Mouse (Mus musculus) intestine, postnatal 0 days (tissue): ENCODE measurements around the gene Myl7. TPM values are rescaled to one million over a fixed set of nuclear protein-coding genes. Genes with fewer than 3 reads are reported as not detected.
"Not testable (repeated sequence)": the region's sequence is repeated elsewhere in the genome, so short reads cannot be mapped to it uniquely, and the experiment has no call there.

ENCODE experiments used
- ATAC-seq: fragments of 200-750 bp; cut with Nextera tagmentation; 2 replicates; pipeline ENCODE4 v1.8.0; 2017; ENCODE audit warnings: mild to moderate bottlenecking, moderate TSS enrichment, moderate library complexity
- H3K27ac ChIP-seq: fragments of 300-500 bp; sonication (generic); 2 replicates; pipeline ENCODE4 v1.5.1; 2014; ENCODE audit warnings: mild to moderate bottlenecking, low read depth, low read length, moderate library complexity
- H3K27me3 ChIP-seq: fragments of 300-500 bp; sonication (generic); replicated peaks from 2 replicates; pipeline ENCODE4 v1.6.1; 2014; ENCODE audit warnings: low read length, mixed read lengths; ENCODE audit not compliant: control insufficient read depth, insufficient read depth
- H3K36me3 ChIP-seq: fragments of 300-500 bp; sonication (generic); 2 replicates; pipeline ENCODE4 v1.6.1; 2014; ENCODE audit warnings: mild to moderate bottlenecking, moderate library complexity; ENCODE audit not compliant: control insufficient read depth, insufficient read depth
- H3K4me1 ChIP-seq: fragments of 300-500 bp; sonication (generic); replicated peaks from 2 replicates; pipeline ENCODE4 v1.6.1; 2014; ENCODE audit warnings: antibody characterized with exemption, low read length, mixed read lengths; ENCODE audit not compliant: control insufficient read depth, insufficient read depth
- H3K4me2 ChIP-seq: fragments of 300-500 bp; sonication (generic); replicated peaks from 2 replicates; pipeline ENCODE4 v1.6.1; 2014; ENCODE audit warnings: low read depth, mild to moderate bottlenecking, moderate library complexity
- H3K4me3 ChIP-seq: fragments of 300-500 bp; sonication (generic); 2 replicates; pipeline ENCODE4 v1.5.1; 2014; ENCODE audit warnings: low read depth, low read length
- H3K9ac ChIP-seq: fragments of 300-500 bp; sonication (generic); 2 replicates; pipeline ENCODE4 v1.6.1; 2014; ENCODE audit warnings: mild to moderate bottlenecking, low read depth, low read length
- H3K9me3 ChIP-seq: fragments of 300-500 bp; sonication (generic); 2 replicates; pipeline ENCODE4 v1.6.1; 2016; ENCODE audit warnings: mixed run types; ENCODE audit not compliant: control insufficient read depth
- CTCF ChIP-seq: sonication (generic); IDR thresholded peaks from 2 replicates; pipeline ENCODE4 v1.5.1; 2016; ENCODE audit warnings: low read depth, mild to moderate bottlenecking, control low read depth, antibody characterized with exemption, moderate library complexity
- WGBS: fragments of 180-500 bp; shearing (Covaris S2); extraction: QIAGEN DNeasy Blood & Tissue Kit; methylation state at CpG from one replicate; pipeline ENCODE4 v1.1.7; 2014; 5-methylcytosine and 5-hydroxymethylcytosine counted together
- polyA plus RNA-seq: library from polyadenylated mRNA; unstranded; fragments of >200 nt; fragmentation: Nextera tagmentation; extraction: Ambion mirVana; gene quantifications from 2 replicates; pipeline ENCODE4 v1.2.1, GENCODE M21; 2015

Gene Myl7
- 20.9 and 22.7 TPM in 2 replicates for polyA plus RNA-seq

DNA sequence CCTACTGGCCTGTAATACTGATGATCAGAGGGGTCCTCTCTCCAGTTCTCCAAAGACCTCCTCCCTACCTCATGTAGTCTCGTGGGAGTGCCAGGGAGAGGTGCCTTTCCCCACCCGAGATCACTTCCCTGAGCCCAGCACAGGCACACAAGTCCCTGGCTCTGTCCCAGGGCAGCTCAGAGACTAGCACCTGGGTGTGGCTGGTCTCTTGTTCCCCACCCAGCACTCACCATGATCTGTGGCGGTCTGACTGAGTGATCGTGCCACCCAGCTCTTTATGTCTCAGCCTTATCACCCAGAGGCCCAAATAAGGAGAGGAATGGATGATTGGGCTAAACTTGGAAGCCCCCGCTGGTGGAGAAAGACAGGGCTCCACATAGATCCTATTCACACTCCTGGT lies at the start of gene Myl7:
TSS of gene Myl7 (minus strand) at position 252 of the 400 bp plus-strand sequence.
- WGBS: 35% methylated on average over 5 of the region's 5 CpGs
- H3K4me1 ChIP-seq: peaks cover 18% of the 10 kb centered on the region; the same call in 1 of the 2 replicates
- H3K9me3 ChIP-seq: no peaks in the 10 kb centered on the region
- no peak for TF ChIP-seq CTCF
- H3K27ac ChIP-seq: no peak within 1 kb of the TSS
- H3K4me2 ChIP-seq: peak within 1 kb of the TSS; percentile 45
- H3K36me3 ChIP-seq: no peaks in the 10 kb centered on the region
- no peaks in the 10 kb centered on the region for H3K27me3 ChIP-seq
- H3K4me3 ChIP-seq: no peak within 1 kb of the TSS
- ATAC-seq: no peak
- no peak within 1 kb of the TSS for H3K9ac ChIP-seq

DNA sequence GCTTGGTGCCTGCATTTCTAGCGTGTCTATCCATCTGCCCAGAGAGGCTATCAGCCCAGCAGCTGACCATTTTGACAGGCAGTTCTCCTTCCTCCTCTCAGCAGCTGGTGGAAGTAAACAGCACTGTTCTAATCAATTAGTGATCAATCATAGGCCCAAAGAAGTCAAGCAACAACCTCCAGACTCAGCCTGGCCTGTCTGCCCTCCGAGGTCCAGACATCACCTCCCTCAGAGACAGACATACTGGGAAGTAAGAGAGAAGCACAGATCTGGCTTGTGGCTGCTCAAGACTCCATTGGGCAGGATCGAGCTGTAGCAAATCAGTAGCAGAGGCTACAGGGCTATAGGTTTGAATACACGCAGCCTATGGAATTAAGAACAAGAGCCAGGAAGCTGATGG lies 49.2 kb upstream of the Myl7 start:
- 0 out of 2 replicates have a peak, but pooled peaks cover 4% of the 10 kb centered on the region for H3K4me1 ChIP-seq
- 42% methylated on average over 4 of the region's 4 CpGs for WGBS
- no peak for ATAC-seq
- H3K4me2 ChIP-seq: no peak overlapping the region
- H3K4me3 ChIP-seq: no peak overlapping the region
- no peak overlapping the region for H3K9ac ChIP-seq
- no peak overlapping the region for H3K27ac ChIP-seq
- no peaks in the 10 kb centered on the region for H3K9me3 ChIP-seq
- H3K36me3 ChIP-seq: no peaks in the 10 kb centered on the region
- no peaks in the 10 kb centered on the region for H3K27me3 ChIP-seq
- TF ChIP-seq CTCF: no peak

DNA sequence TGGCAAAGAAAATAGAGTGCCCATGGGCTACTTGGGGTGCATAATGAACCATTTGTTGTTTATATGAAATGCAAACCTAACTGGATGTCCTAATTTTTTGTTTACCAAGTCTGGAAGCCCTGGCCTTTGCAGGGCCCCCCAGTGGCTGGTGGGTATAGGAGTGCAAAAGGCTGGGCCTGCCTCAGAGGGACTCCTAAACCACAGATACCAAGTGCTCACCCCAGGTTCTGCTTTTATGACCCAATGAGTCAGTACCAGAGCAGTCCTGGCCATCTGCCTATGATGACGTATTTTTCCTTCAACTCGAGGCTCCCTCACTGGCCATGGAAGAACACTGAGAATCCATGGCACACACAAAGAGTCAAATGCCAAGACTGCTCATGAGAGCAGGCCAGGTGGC lies 46.5 kb upstream of the Myl7 start:
- Histone ChIP-seq H3K9ac (no peak overlapping the region), H3K4me3 (no peak overlapping the region), H3K36me3 (no peaks in the 10 kb centered on the region), H3K9me3 (no peaks in the 10 kb centered on the region), H3K27ac (no peak overlapping the region), H3K4me2 (no peak overlapping the region), H3K4me1 (0 out of 2 replicates have a peak, but pooled peaks cover 4% of the 10 kb centered on the region), H3K27me3 (no peaks in the 10 kb centered on the region)
- ATAC-seq: no peak
- WGBS: 47% methylated on average over 2 of the region's 2 CpGs
- no peak for TF ChIP-seq CTCF

DNA sequence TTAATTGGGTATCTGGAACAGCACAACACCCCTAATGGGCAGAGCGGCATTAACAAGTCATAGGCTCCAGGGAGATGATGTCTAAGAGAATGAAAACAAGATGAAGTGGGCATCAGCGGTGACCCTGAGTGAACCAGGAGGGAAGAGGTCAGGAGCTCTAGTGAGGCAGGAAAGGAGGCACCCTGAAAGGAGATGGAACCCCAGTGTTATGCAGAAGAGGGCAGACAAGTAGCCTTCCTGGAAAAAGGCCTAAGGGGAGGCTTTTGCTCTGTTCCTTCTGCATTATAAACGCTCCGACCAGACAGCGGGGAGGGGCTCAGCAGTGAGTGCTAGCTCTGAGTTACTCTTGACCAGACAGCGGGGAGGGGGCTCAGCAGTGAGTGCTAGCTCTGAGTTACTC lies 44.4 kb upstream of the Myl7 start:
- Histone ChIP-seq H3K4me2 (no peak overlapping the region), H3K27ac (no peak overlapping the region), H3K4me1 (0 out of 2 replicates have a peak, but pooled peaks cover under 1% of the 10 kb centered on the region), H3K9me3 (no peaks in the 10 kb centered on the region), H3K9ac (no peak overlapping the region), H3K36me3 (no peaks in the 10 kb centered on the region), H3K27me3 (no peaks in the 10 kb centered on the region), H3K4me3 (no peak overlapping the region)
- TF ChIP-seq CTCF: no peak
- 75% methylated on average over 6 of the region's 6 CpGs for WGBS
- no peak for ATAC-seq

DNA sequence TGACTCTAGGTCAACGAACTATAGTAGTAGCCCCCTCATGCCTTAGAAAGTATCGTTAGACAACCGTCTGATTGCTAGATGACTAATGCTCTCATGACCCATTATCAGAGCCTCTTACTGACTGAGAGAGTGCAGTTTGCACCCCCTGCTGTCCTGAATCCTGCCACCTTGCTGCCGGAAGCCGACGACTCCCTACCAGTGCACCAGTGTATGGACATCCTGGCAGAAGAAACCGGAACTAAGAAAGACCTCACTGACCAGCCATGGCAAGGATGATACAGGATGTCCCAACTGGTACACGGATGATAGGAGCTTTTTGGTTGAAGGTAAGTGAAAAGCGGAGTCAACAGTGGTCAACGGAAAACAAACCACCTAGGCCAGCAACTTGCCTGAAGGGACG lies 35.9 kb upstream of the Myl7 start:
- not testable (repeated sequence) for ATAC-seq, H3K4me3 ChIP-seq, H3K4me1 ChIP-seq, H3K4me2 ChIP-seq, H3K36me3 ChIP-seq, H3K27ac ChIP-seq, H3K9me3 ChIP-seq, H3K9ac ChIP-seq, H3K27me3 ChIP-seq
- 90% methylated on average over 11 of the region's 11 CpGs for WGBS

DNA sequence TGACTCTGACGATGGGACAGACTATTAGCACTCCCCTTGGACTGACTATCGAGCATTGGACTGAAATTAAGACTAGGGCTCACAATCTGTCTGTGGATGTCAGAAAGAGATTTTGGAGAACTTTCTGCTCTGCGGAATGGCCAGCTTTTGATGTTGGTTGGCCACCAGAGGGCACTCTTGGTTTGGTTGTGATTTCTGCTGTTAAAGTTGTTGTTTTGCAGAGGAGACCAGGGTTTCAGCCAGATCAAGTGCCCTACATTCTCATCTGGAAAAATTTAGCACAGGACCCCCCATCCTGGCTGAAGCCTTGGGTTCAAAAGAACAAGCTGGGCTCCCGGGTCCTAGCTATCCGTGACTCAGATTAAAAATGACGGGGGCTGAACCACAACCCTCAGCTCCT lies 33.4 kb upstream of the Myl7 start:
- H3K4me1 ChIP-seq, H3K4me2 ChIP-seq, H3K9me3 ChIP-seq, H3K9ac ChIP-seq, ATAC-seq, H3K27ac ChIP-seq, H3K36me3 ChIP-seq, H3K27me3 ChIP-seq, H3K4me3 ChIP-seq: not testable (repeated sequence)
- 89% methylated on average over 6 of the region's 6 CpGs for whole genome bisulfite sequencing
- TF ChIP-seq CTCF: peak; percentile 56

DNA sequence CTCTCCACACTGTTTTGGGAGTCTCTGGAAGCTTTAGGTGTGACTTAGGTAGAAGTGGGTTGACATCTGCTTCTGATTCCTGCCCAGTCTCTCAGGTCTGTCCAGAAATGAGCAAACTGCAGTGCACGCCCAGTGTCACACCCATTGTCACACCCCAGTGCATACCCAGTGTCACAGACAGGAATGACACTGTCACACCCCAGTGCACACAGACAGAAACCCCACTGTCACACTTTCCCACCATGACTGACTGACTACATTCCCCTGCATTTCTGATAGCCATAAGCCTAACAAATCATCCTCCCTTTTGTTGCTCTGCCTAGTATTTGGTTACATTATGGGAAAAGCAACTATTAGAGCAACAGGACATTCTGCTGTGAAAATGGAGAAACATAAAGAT lies 32.0 kb upstream of the Myl7 start:
- no peak overlapping the region for H3K4me2 ChIP-seq
- H3K4me1 ChIP-seq: no peaks in the 10 kb centered on the region
- no peak for ATAC-seq
- no peak overlapping the region for H3K27ac ChIP-seq
- no peak overlapping the region for H3K4me3 ChIP-seq
- H3K36me3 ChIP-seq: no peaks in the 10 kb centered on the region
- no peaks in the 10 kb centered on the region for H3K27me3 ChIP-seq
- no peak overlapping the region for H3K9ac ChIP-seq
- WGBS: 81% methylated on average over 1 of the region's 1 CpGs
- TF ChIP-seq CTCF: no peak
- no peaks in the 10 kb centered on the region for H3K9me3 ChIP-seq
